Mouse (Mus musculus) bone marrow, adult 2 months (tissue): Measurements from ENCODE around the gene Timm17a.

ENCODE experiments used
- CTCF ChIP-seq: fragments of 200-500 bp; IDR thresholded peaks from 2 replicates; pipeline ENCODE4 v1.5.1; 2011; ENCODE audit warnings: low read length, control low read depth; ENCODE audit not compliant: control insufficient read depth, insufficient read depth
- POLR2A ChIP-seq: fragments of 200-500 bp; IDR thresholded peaks from 2 replicates; pipeline ENCODE4 v1.6.1; 2011; ENCODE audit warnings: low read depth, mild to moderate bottlenecking, control low read depth, low read length, borderline replicate concordance; ENCODE audit not compliant: control insufficient read depth

- TF ChIP-seq POLR2A (no peak), CTCF (no peak)
Observed at GRCm38 (mm10) chr1:135248434-135248850, 65.1 kb downstream of the Timm17a start.
